Mouse (Mus musculus): ENCODE results near the gene Ezh2.
"Not testable (repeated sequence)": the region's sequence is repeated elsewhere in the genome, so short reads cannot be mapped to it uniquely, and the experiment has no call there.

Ezh2 gene

GRCm38 (mm10) chr6:47594926-47595623, at the start of gene Ezh2:
Gene Ezh2 (minus strand): TSS chr6:47595341.
- DNase-seq (ENCODE audit: low read depth): peak; percentile 83

DNA sequence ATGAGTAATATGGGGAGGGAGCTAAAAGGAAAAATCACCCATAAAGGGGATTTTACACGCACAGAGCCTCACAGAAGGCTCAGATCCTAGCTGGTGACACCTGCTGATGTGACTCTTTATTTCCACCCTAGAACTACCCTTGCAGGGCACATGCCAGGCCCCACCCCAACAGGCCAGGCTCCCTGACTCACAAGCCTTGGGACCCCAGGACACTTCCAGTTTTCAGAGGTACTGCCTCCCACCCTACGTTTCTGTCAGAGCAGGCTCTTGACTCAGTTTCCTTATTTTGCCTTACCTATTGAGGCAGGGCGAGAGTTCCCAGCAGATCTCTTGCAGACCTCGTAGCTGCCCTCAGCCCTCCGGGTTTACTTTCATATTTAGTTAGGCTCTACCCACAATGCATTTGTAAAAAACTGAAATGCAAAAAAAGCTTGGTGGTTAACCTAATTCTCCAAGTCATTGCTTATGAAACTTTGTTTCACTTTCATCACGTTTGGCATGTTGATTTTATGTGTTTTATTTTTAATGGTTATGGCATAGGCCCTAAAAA, 41.5 kb upstream of the Ezh2 start:
- DNase-seq (ENCODE audit: low read depth): no peak

DNA sequence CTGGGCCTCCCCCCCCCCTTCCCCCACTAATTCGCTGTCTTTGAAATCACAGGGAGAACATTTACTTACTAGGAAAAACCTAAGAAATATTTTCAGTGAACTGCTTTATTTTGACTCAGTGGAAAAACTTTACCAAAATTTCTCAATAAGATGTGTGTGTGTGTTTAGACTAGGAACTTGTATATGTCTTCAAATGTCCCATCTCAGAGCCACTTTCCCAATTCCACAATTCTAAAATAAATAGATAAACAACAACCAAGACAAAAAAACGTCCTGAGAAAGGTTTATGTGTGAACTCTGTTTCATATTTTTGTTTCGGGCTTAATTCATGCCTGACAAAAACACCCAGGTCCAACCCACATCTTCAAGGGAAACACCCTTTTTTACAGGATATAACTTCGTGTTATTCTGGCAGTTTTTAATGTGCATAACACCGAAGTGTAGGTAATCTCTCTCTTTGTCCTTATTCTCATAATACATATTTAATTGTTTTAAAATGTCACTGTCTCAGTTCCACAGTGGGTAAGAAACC, 40.9 kb upstream of the Ezh2 start:
- DNase-seq (ENCODE audit: low read depth): no peak

GRCm38 (mm10) chr6:47635207-47635994, 40.3 kb upstream of the Ezh2 start:
- no peak for DNase-seq (ENCODE audit: low read depth)

- no peak for DNase-seq (ENCODE audit: low read depth)
Measured at GRCm38 (mm10) chr6:47633467-47633866, 38.3 kb upstream of the Ezh2 start.

- not testable (repeated sequence) for DNase-seq (ENCODE audit: low read depth)
Measured at GRCm38 (mm10) chr6:47630061-47630460, 34.9 kb upstream of the Ezh2 start.

- DNase-seq (ENCODE audit: low read depth): no peak
Measured at GRCm38 (mm10) chr6:47627978-47628377, 32.8 kb upstream of the Ezh2 start.

- not testable (repeated sequence) for DNase-seq (ENCODE audit: low read depth)
Measured at GRCm38 (mm10) chr6:47626976-47627375, 31.8 kb upstream of the Ezh2 start.

GRCm38 (mm10) chr6:47621039-47621438, 25.9 kb upstream of the Ezh2 start:
- DNase-seq (ENCODE audit: low read depth): no peak

- not testable (repeated sequence) for DNase-seq (ENCODE audit: low read depth)
Measured at GRCm38 (mm10) chr6:47608306-47608705, 13.2 kb upstream of the Ezh2 start.

DNA sequence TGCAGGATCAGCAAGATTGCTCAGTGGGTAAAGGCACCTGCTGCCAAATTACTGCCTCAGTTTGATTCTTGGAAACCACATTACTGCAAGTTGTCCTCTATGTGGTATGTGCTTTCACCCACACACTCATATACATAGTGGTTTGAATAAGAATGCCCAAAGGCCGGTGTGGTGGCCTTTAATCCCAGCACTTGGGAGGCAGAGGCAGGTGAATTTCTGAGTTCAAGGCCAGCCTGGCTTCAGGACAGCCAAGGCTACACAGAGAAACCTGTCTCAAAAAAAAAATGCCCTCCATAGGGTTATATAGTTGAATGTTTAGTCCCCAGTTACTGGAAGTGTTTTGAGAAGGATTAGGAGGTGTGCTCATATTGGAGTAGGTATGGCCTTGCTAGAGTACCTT, 6.8 kb upstream of the Ezh2 start:
- no peak for DNase-seq (ENCODE audit: low read depth)

- no peak for DNase-seq (ENCODE audit: low read depth)
Measured at GRCm38 (mm10) chr6:47595696-47596095, 555 bp upstream of the Ezh2 start.

GRCm38 (mm10) chr6:47594141-47594835, 853 bp downstream of the Ezh2 start:
- DNase-seq (ENCODE audit: low read depth): peak; percentile 22

- no peak for DNase-seq (ENCODE audit: low read depth)
Measured at GRCm38 (mm10) chr6:47593590-47593989, 1.6 kb downstream of the Ezh2 start.

DNA sequence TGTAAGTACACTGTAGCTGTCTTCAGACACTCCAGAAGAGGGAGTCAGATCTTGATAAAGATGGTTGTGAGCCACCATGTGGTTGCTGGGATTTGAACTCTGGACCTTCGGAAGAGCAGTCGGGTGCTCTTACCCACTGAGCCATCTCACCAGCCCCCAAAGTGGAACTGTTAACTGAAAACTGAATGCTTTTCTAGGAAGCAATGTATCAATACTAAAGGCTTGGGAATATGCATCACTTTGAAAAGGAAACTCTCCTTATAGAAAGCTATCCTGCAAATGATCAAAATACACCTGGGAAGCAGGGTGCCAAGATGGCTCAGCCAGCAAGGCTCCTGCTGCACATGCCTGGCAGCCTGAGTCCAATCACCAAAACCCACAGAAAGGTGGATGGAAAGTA, 7.8 kb downstream of the Ezh2 start:
- DNase-seq (ENCODE audit: low read depth): not testable (repeated sequence)

GRCm38 (mm10) chr6:47572887-47573286, 22.3 kb downstream of the Ezh2 start:
- DNase-seq (ENCODE audit: low read depth): no peak

- no peak for DNase-seq (ENCODE audit: low read depth)
Measured at GRCm38 (mm10) chr6:47565326-47566035, 29.7 kb downstream of the Ezh2 start.

DNA sequence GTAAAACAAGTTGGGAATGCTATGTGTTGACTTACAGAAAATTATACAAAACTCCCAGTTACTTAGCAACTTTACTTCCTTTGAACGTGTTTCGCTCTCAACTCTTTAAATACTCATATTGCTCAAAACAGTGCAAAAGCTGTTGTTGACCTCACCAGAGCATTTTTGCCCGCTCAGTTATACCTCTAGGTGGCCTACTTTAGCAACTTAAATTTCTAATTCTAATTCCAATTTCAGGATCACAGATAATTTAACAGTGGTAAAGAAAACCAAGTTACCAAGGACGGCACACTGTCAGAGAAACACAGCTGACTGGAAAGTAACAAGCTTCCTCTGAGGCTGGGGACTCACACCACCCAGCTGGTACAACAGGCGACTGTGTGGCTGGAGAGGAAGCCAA, 33.7 kb downstream of the Ezh2 start:
- DNase-seq (ENCODE audit: low read depth): peak; percentile 11

DNA sequence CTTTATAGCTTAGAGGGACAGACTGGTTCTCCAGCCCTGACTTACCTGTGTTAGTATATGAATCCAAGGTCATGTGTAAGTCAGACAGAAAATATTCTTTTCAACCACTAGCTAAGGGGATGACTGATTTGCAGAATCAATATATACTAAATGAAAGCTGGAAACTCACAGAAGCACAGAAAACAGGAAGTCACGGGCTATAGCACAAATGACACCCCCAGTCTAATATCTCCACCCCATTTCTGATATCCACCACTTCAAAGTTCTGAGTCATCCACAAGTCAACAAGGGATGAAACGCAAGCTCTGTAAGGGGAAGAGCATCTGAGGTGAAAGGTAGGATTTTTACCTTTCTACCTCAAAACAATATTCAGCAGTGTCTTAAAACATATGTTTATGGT, 34.3 kb downstream of the Ezh2 start:
- DNase-seq (ENCODE audit: low read depth): no peak

- DNase-seq (ENCODE audit: low read depth): no peak
Measured at GRCm38 (mm10) chr6:47560407-47560806, 34.7 kb downstream of the Ezh2 start.

- DNase-seq (ENCODE audit: low read depth): peak; percentile 4
Measured at GRCm38 (mm10) chr6:47559287-47559686, 35.9 kb downstream of the Ezh2 start.

- DNase-seq (ENCODE audit: low read depth): no peak
Measured at GRCm38 (mm10) chr6:47552280-47552679, 42.9 kb downstream of the Ezh2 start.
